Mouse (Mus musculus) 3134 (cell line): Measurements from ENCODE around the gene Sugp1.

Experiments
- DNase-seq: peaks from one replicate; pipeline ENCODE4 v3.0.0-alpha.2; 2011; ENCODE audit warnings: low spot score; ENCODE audit not compliant: insufficient read length; ENCODE audit errors: extremely low read depth

The Sugp1 gene

DNA sequence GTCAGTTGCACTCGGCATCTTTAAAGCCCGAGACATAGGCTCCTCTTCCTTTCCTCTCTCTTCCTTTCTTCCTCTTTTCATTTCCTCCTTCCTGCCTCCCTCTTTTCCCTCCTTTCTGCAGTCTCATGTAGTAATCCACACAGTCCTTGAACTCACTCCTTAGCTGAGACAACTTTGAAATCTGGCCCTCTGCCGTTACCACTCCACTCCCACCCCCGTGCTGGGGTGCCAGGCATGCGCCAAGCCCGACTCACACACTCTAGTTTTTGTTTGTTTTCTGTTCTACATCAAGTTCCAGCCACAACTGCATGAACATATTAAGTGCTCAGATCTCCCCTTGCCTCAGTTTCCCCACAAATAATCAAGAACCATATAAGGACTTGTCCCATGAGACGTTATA lies 62.3 kb downstream of the Sugp1 start:
- no peak for DNase-seq

DNA sequence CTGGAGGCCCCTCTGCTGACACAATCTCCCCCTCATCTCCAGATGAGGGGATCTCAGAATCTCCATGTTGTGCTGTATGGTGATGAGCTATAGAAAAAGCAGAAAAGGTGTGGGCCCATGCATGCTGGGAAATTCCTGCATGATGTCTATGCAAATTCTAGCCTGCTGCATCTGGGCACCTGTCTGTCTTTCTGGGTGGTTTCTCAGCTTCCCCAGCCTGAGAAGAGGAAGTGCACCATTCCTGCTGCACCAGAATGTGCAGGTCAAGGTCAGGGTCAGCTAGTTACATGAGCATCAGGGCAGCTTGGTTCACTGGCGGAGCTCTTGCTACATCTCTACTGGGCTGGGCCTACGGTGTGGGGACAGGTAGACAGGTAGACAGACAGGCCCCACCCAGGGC lies 67.8 kb downstream of the Sugp1 start:
- DNase-seq = no peak

- DNase-seq = no peak
Observed at GRCm38 (mm10) chr8:70111192-70111795, 68.7 kb downstream of the Sugp1 start.

DNA sequence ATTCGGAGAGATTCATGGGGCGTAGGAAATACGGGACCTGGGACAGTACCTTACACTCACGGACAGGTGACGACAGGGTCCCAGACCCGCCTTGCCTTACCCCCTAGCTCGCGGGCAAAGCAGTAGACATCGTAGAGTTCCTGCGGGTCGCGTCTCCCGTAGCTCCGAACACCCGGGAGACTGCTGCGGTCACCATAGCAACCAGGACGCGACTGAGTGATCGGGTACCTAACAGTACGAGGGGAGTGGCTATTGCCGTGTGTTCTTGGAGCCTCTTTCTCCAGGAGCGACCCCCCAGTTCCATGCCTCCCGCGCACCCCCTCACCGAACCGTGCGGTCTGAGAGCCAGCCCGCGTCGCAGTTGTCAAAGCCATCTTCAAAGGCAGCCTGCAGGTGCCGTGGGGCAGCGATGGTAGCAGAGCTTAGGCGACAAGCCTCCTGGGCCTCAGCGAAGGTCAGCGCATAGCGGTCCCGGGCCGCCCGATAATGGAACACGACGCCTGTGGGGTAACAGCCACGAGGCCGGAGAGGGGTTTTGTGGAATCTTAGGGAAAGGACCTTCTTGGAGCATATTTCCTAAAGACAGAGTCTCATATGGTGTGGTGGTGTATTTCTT lies 69.9 kb downstream of the Sugp1 start:
- DNase-seq = no peak

- no peak for DNase-seq
Observed at GRCm38 (mm10) chr8:70114488-70114887, 71.9 kb downstream of the Sugp1 start.

GRCm38 (mm10) chr8:70114892-70115291 lies 72.3 kb downstream of the Sugp1 start:
- DNase-seq = no peak

DNA sequence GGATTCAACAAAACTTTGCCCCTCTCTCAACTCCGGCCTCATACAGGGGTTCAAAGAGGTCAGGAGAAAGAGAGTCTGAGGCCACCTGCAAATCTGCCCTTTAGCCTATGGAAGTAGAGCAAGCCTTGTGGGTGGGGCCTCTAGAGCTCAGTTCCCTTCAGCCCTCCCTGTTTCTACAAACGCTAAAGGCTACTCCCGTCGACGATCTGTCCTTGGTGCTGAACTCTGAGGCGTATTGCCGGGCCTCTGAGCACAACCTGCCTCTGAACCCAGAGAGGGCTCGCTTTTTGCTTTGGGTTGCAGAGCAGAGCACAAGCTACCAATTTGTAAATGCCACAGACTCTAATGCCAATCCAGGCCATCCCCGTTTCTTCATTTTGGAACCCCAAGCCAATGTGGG lies 75.0 kb downstream of the Sugp1 start:
- DNase-seq = no peak

DNA sequence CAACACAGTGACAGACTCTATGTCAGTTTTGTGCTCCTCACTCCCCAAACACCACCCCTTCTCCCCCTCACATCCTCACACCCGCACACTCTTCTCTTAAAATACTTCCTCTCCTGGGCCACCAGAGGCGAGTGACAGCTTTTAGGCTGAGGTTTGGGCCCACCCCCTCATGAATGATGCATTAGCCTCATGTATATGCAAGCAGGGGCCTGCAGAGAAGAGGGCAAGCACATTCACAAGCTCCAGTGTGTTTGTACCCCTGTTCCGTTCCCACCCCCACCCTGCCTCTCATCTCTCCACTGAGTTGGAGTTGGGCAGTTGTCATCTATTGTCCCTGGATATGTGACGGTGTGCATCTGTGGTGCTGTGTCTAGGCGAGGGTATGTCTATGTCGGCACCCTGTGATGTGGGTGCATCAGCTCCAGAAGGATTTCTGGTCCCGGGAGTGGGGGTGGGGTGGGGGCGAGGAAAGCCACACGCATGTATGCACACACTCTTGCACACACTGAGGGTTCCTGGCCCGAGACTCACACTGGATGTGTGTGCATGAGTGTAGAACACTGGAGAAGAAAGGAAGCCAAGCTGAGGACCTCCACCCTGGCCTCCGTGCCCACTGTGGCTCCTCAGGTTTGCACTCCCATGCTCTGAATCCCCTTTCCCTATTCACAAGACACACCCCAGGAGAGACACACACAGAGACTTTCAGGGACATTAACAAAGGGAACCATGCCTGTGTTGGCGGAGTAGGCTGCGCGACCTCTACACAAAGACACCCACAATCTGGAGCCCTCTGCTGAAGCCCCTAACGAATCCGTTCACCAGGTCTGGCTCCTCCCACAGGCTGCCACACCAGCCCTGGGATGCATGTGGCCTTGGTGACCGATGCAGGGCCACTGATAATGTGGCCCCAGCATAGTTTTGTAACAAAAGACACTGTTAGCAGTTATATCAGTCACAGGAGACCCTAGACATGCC lies 76.4 kb downstream of the Sugp1 start:
- DNase-seq = no peak

DNA sequence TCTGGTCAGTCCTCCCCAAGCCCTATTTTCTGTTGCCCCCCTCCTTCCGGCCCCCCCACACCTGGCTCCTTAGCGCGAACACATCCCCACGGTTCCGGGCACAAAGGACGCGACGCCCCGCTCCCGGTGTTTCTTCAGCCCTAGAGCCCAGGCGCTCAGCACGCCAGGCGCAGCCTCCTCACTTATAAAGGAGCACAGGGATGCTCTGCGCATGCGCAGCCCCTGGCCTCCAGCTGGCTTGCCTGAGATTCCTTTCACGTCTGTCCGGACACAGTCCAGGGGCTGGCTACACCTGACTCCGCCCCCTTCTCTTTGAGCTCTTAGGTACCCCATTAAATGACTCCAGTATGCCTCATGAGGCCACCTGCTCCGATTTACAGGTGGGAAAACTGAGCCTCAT lies 78.1 kb downstream of the Sugp1 start, which contains the start of gene Ncan:
Gene Ncan, minus strand, starts transcription at position 207 of the 400 bp plus-strand sequence.
- no peak for DNase-seq
